Mouse (Mus musculus): ENCODE results near the gene Kifc5b. TPM values are rescaled to one million over a fixed set of nuclear protein-coding genes. Genes with fewer than 3 reads are reported as not detected.

The Kifc5b gene
- polyA plus RNA-seq (2014; fragmentation: Illumina TruSeq; extraction: RNeasy Lipid Tissue Mini Kit (QIAGEN cat#74804); ENCODE audit: low read depth, low replicate concordance): 0.85 TPM

DNA sequence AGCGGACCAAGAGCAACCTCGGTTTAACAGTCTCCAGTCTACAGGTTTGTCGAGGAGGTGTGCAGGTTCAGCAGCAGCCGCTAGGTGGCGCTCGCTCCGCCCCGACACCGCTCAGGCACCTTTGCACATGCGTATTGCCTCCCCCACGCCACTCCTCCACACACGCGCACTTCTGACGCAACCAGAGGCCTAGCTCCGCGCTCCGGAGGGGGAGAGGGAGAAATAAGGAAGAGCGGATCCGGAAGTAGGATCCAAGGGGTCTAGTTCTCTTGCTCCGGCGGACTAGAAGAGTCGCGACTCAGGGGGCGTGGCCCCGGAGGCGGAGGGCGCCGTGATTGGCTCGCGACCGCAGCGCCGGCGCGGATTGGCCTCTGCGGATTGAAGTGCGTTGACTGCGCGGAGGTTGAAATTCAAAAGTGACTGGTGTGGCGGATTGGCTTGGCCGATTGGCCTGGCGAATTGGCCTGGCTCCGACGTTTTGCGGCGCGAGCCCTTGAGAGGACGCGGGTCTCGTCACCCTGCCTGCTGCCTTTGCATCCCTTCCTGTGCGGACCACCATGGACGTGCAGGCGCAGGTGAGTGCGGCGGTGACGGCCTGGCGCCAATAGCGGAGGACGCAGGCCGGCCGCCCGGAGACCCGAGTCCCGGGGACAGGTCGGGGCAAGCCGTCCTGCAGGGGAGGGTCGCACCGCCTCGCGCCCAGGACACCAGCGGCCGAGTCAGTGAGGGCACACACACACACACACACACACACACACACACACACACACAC lies at the start of gene Kifc5b:
Kifc5b (plus strand) TSS at position 381 of the 772 bp plus-strand sequence.

DNA sequence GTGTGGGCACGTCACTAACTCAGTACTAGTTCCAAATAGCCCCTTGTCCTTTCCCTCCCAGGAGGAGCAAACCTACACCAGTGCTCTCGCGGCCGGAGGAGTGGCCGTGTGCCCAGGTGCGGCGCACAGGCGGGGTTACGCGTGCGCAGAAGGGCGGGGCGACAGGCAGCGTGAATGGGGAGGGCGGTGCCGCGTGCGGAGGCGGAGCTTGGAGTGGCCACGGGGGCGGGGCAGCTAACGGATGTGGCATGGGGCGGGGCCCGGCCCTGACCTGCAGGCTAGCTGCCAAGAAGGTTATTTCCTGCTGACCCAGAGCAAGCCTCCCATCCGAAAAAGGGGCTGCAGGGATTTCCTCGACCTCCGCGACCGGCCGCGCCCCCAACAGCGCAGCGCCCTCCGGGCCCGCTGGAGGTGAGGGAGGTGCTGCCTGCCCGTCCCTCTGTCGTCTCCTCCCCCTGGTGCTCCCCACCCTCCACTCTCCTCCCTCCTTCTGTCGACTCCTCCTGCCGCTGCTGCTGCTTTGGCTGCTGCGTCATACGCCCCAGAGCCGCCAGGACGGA lies 16.0 kb downstream of the Kifc5b start, which contains the start of gene Phf1:
Phf1 (plus strand) TSS at position 214 of the 560 bp plus-strand sequence.

DNA sequence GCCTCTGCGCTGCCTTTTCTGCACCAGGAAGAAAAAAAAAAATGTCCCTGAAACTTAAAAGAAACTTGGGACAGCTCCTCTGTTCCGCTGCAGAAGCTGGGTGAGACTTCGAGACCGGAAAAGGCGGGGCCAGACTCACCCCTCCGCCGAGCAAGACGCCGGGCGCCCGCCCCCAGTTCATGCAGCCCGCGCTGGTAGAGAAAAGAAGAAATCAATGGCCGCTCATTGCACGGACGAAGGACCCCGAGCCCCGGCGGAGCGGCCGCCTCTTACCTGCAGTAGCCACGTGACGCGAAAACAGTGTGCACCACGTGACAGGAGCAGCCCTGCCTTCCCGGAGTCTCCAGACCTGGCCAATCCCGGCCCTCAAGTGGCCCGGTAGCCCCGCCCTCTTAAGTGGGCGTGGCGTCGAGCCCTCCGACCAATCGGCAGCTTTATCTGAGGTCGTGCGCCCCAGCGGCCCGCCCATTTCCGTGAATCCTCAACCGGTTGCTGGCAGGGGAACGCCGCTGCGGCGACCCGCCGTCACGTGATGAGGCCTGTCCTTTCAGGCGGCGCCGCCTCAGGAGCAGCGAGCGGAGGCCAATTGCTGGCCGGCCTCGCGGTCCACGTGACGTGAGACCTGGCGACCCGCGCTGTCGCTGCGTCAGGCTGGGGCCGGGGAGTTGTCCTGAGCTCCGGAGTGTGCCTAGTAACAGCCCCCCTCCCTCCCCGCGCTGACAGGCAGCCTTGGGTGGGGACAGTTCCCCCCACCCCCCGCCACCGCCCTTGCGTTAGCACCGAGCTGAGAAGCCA lies 22.5 kb downstream of the Kifc5b start, which contains the start of gene Cuta:
Cuta (minus strand) TSS at position 392 of the 795 bp plus-strand sequence.

DNA sequence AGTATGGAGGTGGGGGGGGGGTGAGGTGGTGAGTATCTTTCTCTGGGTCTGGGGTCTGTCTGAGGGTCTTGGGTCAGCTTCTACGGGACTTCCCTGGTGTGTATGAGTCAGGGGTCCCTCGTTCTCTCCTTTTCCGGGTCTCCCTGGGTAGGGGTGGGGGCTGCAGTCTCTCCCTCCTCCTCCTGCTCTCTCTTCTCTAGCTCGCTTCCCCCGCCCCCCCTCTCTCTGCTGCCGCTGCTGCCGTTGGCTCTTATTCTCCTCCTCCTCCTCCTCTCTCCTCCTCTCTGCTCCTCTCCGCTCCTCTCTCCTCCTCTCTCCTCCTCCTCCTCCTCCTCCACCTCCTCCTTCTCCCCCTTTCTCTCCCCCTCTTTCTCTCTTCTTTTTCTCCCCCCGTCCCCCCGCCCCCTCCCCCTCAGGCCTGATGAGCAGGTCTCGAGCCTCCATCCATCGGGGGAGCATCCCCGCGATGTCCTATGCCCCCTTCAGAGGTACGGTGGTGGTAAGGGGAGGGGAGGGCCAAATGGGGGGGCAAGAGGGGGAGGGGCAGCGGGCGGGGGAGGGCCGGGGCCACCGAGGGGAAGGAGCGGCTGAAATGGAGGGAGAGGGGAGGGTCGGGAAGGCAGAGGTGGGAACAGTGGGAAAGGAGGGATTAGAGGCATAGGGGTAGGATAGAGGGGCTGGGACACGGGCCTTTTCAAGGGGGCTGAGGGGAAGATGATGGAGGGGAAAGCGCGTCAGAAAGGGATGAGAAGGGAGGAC lies 24.3 kb downstream of the Kifc5b start, which contains the start of gene Syngap1:
Syngap1 (plus strand) TSS at position 223 of the 759 bp plus-strand sequence.

DNA sequence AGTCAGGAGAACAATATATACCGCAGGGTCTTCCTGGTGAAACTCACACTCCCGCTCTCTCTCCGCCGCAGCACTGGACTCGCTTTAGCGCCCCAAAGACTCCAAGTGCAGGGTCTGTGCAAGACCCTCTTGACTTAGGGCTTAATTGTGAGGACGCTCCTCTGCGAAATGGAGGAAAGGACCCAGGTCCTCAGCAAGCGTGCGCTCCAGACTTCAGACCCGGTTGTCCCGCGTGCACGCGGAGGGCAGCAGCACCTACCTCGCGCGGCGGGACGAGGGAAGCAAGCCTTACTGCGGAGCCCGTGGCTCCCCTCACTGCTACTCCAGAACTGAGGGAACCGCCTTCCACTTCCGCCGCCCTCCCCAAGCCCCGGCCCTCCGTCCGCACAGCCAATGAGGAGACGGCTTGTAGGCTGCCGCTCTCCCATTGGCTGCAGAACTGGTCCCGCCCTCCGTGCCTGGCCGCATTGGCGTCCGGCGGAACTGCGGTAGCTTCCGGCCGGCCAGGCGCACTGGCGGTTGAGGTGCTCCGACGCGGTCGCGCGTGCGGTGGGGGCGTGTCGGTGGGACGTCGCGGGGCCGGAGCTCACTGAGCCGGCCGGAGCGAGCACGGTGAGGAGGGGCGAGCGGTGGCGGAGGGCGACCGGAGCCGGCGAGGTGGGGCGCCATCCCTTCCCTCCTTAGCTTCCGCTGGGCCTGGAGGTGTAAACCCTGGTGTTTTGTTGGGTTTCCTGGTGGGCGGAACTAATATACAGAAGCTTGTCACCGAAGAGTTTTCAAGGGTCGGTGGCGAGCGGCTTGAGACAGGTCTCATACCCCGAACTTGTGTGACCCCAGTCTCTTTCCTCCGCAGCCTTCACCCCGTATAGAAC lies 56.0 kb downstream of the Kifc5b start, which contains the start of gene Zbtb9:
Zbtb9 (plus strand) TSS at position 465 of the 872 bp plus-strand sequence.

Other genes with a start within 250 kb of the Kifc5b start
- gene Crebrf, start 201.4 kb upstream of the Kifc5b start, polyA plus RNA-seq (2014; fragmentation: Illumina TruSeq; extraction: RNeasy Lipid Tissue Mini Kit (QIAGEN cat#74804); ENCODE audit: low read depth, low replicate concordance): 85.1 TPM
- 20.4 TPM for gene Bnip1, start 136.0 kb upstream of the Kifc5b start, polyA plus RNA-seq (2014; fragmentation: Illumina TruSeq; extraction: RNeasy Lipid Tissue Mini Kit (QIAGEN cat#74804); ENCODE audit: low read depth, low replicate concordance)
- gene Nkx2-5, start 72.1 kb upstream of the Kifc5b start, polyA plus RNA-seq (2014; fragmentation: Illumina TruSeq; extraction: RNeasy Lipid Tissue Mini Kit (QIAGEN cat#74804); ENCODE audit: low read depth, low replicate concordance): not detected
- 8.5 TPM for gene Phf1, start 16.0 kb downstream of the Kifc5b start, polyA plus RNA-seq (2014; fragmentation: Illumina TruSeq; extraction: RNeasy Lipid Tissue Mini Kit (QIAGEN cat#74804); ENCODE audit: low read depth, low replicate concordance)
- gene Cuta, start 22.5 kb downstream of the Kifc5b start, polyA plus RNA-seq (2014; fragmentation: Illumina TruSeq; extraction: RNeasy Lipid Tissue Mini Kit (QIAGEN cat#74804); ENCODE audit: low read depth, low replicate concordance): 4.3 TPM
- gene Syngap1, start 24.2 kb downstream of the Kifc5b start, polyA plus RNA-seq (2014; fragmentation: Illumina TruSeq; extraction: RNeasy Lipid Tissue Mini Kit (QIAGEN cat#74804); ENCODE audit: low read depth, low replicate concordance): 6.9 TPM
- 13.9 TPM for gene Zbtb9, start 56.1 kb downstream of the Kifc5b start, polyA plus RNA-seq (2014; fragmentation: Illumina TruSeq; extraction: RNeasy Lipid Tissue Mini Kit (QIAGEN cat#74804); ENCODE audit: low read depth, low replicate concordance)
- gene Bak1, start 111.9 kb downstream of the Kifc5b start, polyA plus RNA-seq (2014; fragmentation: Illumina TruSeq; extraction: RNeasy Lipid Tissue Mini Kit (QIAGEN cat#74804); ENCODE audit: low read depth, low replicate concordance): 0.73 TPM
- gene Itpr3, start 140.2 kb downstream of the Kifc5b start, polyA plus RNA-seq (2014; fragmentation: Illumina TruSeq; extraction: RNeasy Lipid Tissue Mini Kit (QIAGEN cat#74804); ENCODE audit: low read depth, low replicate concordance): 0.42 TPM
- 130 TPM for gene Uqcc2, start 216.8 kb downstream of the Kifc5b start, polyA plus RNA-seq (2014; fragmentation: Illumina TruSeq; extraction: RNeasy Lipid Tissue Mini Kit (QIAGEN cat#74804); ENCODE audit: low read depth, low replicate concordance)